Mouse (Mus musculus): Measurements from ENCODE around the gene Anapc16.

DNA sequence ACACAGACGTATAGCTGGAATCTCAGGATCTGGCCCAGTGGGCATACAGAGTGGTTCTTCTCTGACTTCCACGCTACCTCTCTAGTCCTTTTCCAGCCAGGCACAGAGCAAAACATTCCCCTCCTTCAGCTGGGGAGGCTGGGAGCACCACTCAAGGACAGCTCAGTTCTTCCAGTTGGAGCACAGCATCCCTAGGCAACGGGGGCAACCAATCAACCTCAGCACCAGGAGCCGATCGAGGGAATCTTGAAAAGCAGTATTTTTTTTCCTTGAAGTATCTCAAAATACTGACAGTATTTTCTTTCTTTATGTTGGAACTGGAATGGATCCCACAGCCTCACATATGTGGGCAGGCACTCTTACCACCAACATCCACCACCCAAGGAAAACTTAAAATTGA lies 46.3 kb downstream of the Anapc16 start:
- TF ChIP-seq CTCF (conservative IDR thresholded peaks at IDR 0.05; ENCODE audit: insufficient read depth, insufficient read length, low read depth, low read length) (no peak), POLR2A (IDR thresholded peaks at IDR 0.05; ENCODE audit: low read depth, low read length) (no peak)
